Mouse (Mus musculus): Measurements from ENCODE around the gene Acad10. TPM values are rescaled to one million over a fixed set of nuclear protein-coding genes. Genes with fewer than 3 reads are reported as not detected.
"Not testable (repeated sequence)": the region's sequence is repeated elsewhere in the genome, so short reads cannot be mapped to it uniquely, and the experiment has no call there.

Acad10 gene
- polyA plus RNA-seq, 1 experiment from 2014 or later = 7.8 TPM

DNA sequence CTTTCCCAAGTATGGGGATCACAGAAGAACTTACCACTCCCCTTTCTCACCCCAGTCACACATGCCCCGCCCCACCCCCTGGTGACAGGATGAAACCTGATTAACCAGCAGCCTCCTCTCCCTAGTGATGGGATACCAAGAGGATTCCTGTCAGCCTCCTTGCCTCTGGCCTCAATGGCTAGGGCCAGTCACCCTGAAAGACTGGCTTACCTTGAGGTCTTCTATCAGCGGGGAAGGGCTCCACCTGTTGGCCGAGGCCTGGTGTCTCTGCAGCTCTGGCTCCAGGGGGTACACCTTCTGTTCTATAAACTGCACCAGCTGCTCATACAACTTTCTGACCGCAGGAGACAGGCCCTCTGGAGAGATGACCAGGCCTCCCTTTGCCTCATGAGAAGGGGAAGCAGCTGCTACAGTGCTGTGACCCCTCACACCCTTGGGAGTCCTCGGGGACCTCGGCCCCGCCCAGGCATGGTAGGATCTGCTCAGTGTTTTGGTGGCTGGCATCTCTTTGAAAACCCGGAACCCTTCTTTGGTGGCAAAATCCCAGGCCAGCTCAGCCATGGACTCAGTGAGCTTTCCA is 50.7 kb downstream of the Acad10 start:
- H3K4me3 ChIP-seq (ENCODE audit: low read length); H3K9ac ChIP-seq (ENCODE audit: low read depth, low read length); H3K36me3 ChIP-seq (ENCODE audit: control insufficient read depth, insufficient read depth, low read length); H3K27me3 ChIP-seq (replicated peaks; ENCODE audit: control insufficient read depth, insufficient read depth, low read length); H3K4me2 ChIP-seq (ENCODE audit: low read depth, low read length); H3K4me1 ChIP-seq (ENCODE audit: control insufficient read depth, insufficient read depth, low read length); H3K9me3 ChIP-seq (ENCODE audit: control insufficient read depth, low read length); ATAC-seq; H3K27ac ChIP-seq (ENCODE audit: low read length): not testable (repeated sequence)
- WGBS = 58% methylated on average over 7 of the region's 8 CpGs

DNA sequence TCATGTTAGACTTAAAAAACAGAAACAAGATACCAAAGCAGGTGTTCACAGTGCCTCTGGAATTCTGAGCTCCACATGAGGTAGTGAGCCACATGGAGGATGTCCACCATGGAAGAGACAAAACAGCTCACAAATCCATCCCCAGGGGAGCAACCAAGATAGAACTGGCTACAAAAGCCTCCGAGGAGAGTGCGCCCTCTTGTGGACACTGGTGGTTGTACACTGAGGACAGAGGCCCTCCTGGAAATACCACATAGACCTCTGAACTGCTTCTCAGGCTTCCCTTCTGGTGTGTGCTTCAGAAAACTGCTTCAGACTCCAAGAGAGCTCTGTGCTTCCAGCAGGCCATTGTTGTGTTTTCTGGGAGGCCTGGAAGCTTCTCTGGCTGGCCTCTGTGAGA is 54.2 kb downstream of the Acad10 start:
- H3K4me2 ChIP-seq (ENCODE audit: low read depth, low read length) = no peak overlapping the region
- 2% methylated on average over 2 of the region's 2 CpGs for WGBS
- no peak overlapping the region for H3K4me3 ChIP-seq (ENCODE audit: low read length)
- no peak overlapping the region for H3K9ac ChIP-seq (ENCODE audit: low read depth, low read length)
- H3K9me3 ChIP-seq (ENCODE audit: control insufficient read depth, low read length) = no peaks in the 10 kb centered on the region
- H3K27me3 ChIP-seq (replicated peaks; ENCODE audit: control insufficient read depth, insufficient read depth, low read length) = no peaks in the 10 kb centered on the region
- H3K27ac ChIP-seq (ENCODE audit: low read length) = no peak overlapping the region
- H3K36me3 ChIP-seq (ENCODE audit: control insufficient read depth, insufficient read depth, low read length) = no peaks in the 10 kb centered on the region
- H3K4me1 ChIP-seq (ENCODE audit: control insufficient read depth, insufficient read depth, low read length) = peaks cover 4% of the 10 kb centered on the region; the same call in 1 of the 2 replicates
- no peak for ATAC-seq

DNA sequence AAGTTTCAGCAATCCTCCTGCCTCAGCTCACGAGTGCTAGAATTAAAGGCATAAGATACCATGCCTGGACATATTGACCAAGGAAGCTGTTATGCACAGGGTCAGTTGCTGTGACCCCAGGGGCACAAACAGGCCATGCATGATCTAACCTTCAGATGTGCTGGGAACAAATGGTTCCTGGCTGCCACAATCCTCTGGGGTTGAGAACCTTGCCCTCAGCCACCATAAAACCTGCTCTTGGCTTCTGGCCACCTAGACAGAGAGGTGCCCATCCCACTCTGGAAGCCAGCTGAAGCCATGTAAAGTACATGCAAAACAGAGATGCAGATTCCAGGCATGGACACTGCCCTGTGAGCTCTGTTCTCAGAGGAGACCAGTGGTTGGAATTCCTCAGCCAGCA is 56.5 kb downstream of the Acad10 start:
- 68% methylated on average over 1 of the region's 1 CpGs for WGBS
- not testable (repeated sequence) for H3K9me3 ChIP-seq (ENCODE audit: control insufficient read depth, low read length); H3K27me3 ChIP-seq (replicated peaks; ENCODE audit: control insufficient read depth, insufficient read depth, low read length); H3K27ac ChIP-seq (ENCODE audit: low read length); H3K9ac ChIP-seq (ENCODE audit: low read depth, low read length); H3K36me3 ChIP-seq (ENCODE audit: control insufficient read depth, insufficient read depth, low read length); H3K4me2 ChIP-seq (ENCODE audit: low read depth, low read length); H3K4me1 ChIP-seq (ENCODE audit: control insufficient read depth, insufficient read depth, low read length); H3K4me3 ChIP-seq (ENCODE audit: low read length)
- ATAC-seq = peak; percentile 68

DNA sequence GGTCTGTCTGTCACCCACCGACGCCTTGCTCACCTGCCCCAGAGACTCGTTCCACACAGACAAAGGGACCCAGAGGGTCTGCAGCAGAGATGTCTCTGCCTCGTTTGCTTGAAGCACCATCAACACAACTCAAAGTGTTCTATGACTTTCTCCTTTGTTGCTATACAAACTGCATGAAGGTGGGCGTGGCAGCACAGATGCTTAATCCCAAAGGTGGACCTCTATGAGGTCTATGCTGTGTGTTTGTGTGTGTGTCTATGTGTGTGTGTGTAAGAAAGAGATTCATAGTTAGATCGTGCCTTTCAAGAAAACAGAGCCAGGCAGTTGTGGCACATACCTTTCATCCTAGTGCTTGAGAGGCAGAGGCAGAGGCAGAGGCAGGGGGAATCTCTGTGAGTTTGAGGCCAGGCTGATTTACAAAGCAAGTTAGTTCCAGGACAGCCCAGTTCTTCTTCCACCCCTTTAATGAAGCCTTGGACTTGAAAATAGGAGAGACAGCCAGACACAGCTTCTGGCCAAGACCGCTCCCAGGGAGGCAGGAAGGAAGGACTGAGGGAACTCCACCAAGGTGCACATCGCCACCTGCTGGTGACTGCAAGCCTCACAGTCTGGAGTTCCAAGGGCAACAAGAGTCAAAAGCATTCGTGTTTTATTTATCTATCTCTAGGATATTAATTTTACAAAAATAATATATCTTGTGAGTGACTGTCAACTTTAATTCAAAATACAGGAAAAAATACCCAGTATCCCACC is 58.6 kb downstream of the Acad10 start:
- Histone ChIP-seq H3K9ac (ENCODE audit: low read depth, low read length) (peak overlapping the region; percentile 31; the same call in 1 of the 2 replicates), H3K27me3 (replicated peaks; ENCODE audit: control insufficient read depth, insufficient read depth, low read length) (no peaks in the 10 kb centered on the region), H3K9me3 (ENCODE audit: control insufficient read depth, low read length) (no peaks in the 10 kb centered on the region), H3K4me1 (ENCODE audit: control insufficient read depth, insufficient read depth, low read length) (peaks cover 4% of the 10 kb centered on the region; the same call in 1 of the 2 replicates), H3K27ac (ENCODE audit: low read length) (no peak overlapping the region), H3K4me3 (ENCODE audit: low read length) (no peak overlapping the region), H3K4me2 (ENCODE audit: low read depth, low read length) (no peak overlapping the region), H3K36me3 (ENCODE audit: control insufficient read depth, insufficient read depth, low read length) (no peaks in the 10 kb centered on the region)
- ATAC-seq = peak; percentile 59
- 29% methylated on average over 9 of the region's 9 CpGs for WGBS

DNA sequence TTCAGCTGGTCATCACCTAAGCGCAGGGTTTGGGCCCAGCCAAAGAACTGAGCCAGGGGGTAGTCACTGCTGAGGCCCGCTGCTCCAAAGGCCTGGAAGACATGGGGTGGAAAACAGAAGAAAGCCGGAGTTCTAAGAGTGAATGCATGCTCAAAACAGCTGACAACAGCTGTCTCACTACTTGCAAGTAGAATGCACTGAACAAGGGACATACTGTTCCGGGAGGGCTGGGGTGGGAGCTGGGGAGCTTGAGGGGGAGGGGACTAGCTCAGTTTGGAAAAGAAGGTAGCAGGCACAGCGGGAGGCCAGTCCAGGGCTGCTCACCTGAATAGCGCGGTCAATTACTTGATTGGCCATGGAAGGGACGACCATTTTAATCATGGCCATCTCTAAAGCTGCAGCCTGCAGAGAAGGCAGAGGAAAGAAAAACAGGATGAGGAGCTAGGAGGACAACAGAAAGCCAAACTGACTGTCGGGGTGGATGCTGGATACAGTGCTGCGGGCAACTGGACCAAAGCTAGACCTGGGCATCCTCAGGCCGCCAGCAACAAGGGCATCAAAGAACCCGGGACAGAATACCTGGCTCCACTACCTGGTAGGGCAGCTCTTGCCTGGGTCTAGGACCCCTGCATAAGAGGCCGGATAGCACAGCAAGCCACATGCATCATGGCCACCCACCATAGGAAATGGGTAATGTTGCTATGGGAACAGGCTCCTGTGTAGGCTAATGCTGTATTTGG is 61.3 kb downstream of the Acad10 start:
- no peaks in the 10 kb centered on the region for H3K9me3 ChIP-seq (ENCODE audit: control insufficient read depth, low read length)
- peak overlapping the region; percentile 25; the same call in 1 of the 2 replicates for H3K9ac ChIP-seq (ENCODE audit: low read depth, low read length)
- H3K27ac ChIP-seq (ENCODE audit: low read length) = peak overlapping the region; percentile 55; the same call in 1 of the 2 replicates
- H3K4me3 ChIP-seq (ENCODE audit: low read length) = no peak overlapping the region
- no peaks in the 10 kb centered on the region for H3K36me3 ChIP-seq (ENCODE audit: control insufficient read depth, insufficient read depth, low read length)
- 0 out of 2 replicates have a peak, but pooled peaks have one; percentile 9 for ATAC-seq
- H3K4me1 ChIP-seq (ENCODE audit: control insufficient read depth, insufficient read depth, low read length) = peaks cover 21% of the 10 kb centered on the region
- H3K27me3 ChIP-seq (replicated peaks; ENCODE audit: control insufficient read depth, insufficient read depth, low read length) = no peaks in the 10 kb centered on the region
- H3K4me2 ChIP-seq (ENCODE audit: low read depth, low read length) = no peak overlapping the region
- WGBS = 64% methylated on average over 13 of the region's 13 CpGs

DNA sequence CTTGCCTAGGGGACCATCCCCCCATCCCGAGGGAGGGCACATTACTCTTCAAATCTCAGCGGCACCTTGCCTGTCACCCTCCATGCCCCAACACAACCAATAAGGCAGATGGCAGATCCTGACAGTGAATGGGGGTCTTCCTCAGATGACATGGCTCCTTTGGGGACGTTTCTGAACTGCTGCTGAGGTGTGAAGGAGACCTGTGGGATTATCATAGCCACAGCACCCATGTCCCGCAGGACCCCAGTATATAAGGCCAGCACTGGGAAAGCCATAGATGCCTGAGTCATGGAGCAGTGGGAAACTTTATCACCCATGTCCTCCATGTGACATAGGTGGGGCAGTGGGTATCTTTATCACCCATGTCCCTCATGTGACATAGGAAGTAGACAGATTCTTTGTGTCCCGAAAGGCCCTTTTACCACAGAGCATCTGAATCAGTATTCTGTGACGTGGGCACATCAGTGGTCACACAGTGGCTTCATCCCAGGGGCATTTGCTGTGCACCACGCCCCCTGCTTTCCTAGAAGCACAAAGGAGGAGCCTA is 62.2 kb downstream of the Acad10 start:
- H3K9me3 ChIP-seq (ENCODE audit: control insufficient read depth, low read length) = no peaks in the 10 kb centered on the region
- 78% methylated on average over 7 of the region's 7 CpGs for WGBS
- H3K4me2 ChIP-seq (ENCODE audit: low read depth, low read length) = no peak overlapping the region
- H3K4me1 ChIP-seq (ENCODE audit: control insufficient read depth, insufficient read depth, low read length) = peaks cover 24% of the 10 kb centered on the region
- H3K9ac ChIP-seq (ENCODE audit: low read depth, low read length) = peak overlapping the region; percentile 25; the same call in 1 of the 2 replicates
- no peaks in the 10 kb centered on the region for H3K36me3 ChIP-seq (ENCODE audit: control insufficient read depth, insufficient read depth, low read length)
- H3K4me3 ChIP-seq (ENCODE audit: low read length) = no peak overlapping the region
- peak overlapping the region; percentile 55; the same call in 1 of the 2 replicates for H3K27ac ChIP-seq (ENCODE audit: low read length)
- H3K27me3 ChIP-seq (replicated peaks; ENCODE audit: control insufficient read depth, insufficient read depth, low read length) = no peaks in the 10 kb centered on the region
- ATAC-seq = no peak

DNA sequence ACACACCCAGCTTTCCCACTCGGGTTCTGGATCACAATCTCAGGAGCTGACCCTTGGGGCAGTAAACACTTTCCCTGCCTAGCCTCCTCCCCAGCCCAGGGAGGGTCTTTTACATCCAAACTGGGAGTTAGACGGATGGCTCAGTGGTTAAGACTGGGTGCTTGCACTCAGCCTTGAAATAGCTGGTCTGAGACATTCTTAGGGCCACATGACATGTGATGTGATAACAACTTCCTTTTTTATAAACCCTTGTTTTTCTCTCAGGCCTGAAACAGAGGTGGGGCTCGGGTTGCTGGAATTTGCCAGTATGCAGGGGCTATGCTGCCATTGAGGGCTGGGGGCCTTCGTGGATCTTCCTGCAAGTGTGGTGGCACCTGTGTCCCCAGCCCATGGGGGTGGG is 63.0 kb downstream of the Acad10 start:
- Histone ChIP-seq H3K36me3 (ENCODE audit: control insufficient read depth, insufficient read depth, low read length) (no peaks in the 10 kb centered on the region), H3K4me1 (ENCODE audit: control insufficient read depth, insufficient read depth, low read length) (peaks cover 24% of the 10 kb centered on the region), H3K4me2 (ENCODE audit: low read depth, low read length) (no peak overlapping the region), H3K27me3 (replicated peaks; ENCODE audit: control insufficient read depth, insufficient read depth, low read length) (no peaks in the 10 kb centered on the region), H3K27ac (ENCODE audit: low read length) (no peak overlapping the region), H3K9ac (ENCODE audit: low read depth, low read length) (no peak overlapping the region), H3K9me3 (ENCODE audit: control insufficient read depth, low read length) (no peaks in the 10 kb centered on the region), H3K4me3 (ENCODE audit: low read length) (no peak overlapping the region)
- ATAC-seq = no peak
- WGBS = 73% methylated on average over 4 of the region's 4 CpGs

DNA sequence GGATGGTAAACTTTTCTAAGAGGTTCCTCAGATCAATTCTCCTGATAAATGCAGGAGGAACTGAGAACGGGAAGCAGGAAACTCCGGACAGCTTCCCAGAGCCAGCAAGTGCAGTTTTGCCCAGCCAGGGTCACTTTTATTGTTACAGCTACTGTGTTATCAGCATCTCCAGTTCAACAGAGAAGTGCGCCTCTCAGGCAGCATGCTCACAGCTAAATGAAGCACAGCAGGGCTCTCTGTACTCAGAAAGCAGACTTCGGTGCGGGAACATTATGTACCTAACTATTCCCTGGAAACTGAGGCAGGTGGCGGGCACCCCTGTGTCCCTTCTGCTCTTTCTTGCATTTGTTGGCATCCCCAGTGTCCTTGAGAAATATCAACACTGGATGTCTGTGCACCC is 64.1 kb downstream of the Acad10 start:
- H3K36me3 ChIP-seq (ENCODE audit: control insufficient read depth, insufficient read depth, low read length) = no peaks in the 10 kb centered on the region

DNA sequence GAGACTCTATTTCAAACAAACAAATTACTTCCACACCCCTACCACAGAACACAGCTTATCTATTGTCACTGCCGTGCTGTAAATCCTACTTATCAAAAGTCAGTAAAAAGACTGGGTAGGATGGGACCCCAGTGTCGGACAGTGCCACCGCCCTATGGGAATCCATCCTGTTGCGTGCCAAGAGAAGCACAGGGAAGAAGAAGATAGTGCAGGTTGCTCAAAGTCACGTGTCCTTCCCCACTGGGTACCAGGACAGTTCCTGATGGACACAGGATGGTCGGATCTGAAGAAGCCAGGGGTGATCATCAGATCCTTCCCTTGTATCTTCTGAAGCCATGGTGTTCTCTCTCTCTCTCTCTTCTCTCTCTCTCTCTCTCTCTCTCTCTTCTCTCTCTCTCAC is 64.6 kb downstream of the Acad10 start:
- Histone ChIP-seq H3K9ac (ENCODE audit: low read depth, low read length) (no peak overlapping the region), H3K4me3 (ENCODE audit: low read length) (no peak overlapping the region), H3K27ac (ENCODE audit: low read length) (no peak overlapping the region), H3K4me2 (ENCODE audit: low read depth, low read length) (no peak overlapping the region), H3K9me3 (ENCODE audit: control insufficient read depth, low read length) (no peaks in the 10 kb centered on the region), H3K4me1 (ENCODE audit: control insufficient read depth, insufficient read depth, low read length) (peaks cover 27% of the 10 kb centered on the region), H3K36me3 (ENCODE audit: control insufficient read depth, insufficient read depth, low read length) (no peaks in the 10 kb centered on the region), H3K27me3 (replicated peaks; ENCODE audit: control insufficient read depth, insufficient read depth, low read length) (no peaks in the 10 kb centered on the region)
- WGBS = 55% methylated on average over 6 of the region's 6 CpGs
- no peak for ATAC-seq

More for the DNA sequence above, 64.1 kb downstream of the Acad10 start:
- no peaks in the 10 kb centered on the region for H3K9me3 ChIP-seq (ENCODE audit: control insufficient read depth, low read length)
- H3K4me1 ChIP-seq (ENCODE audit: control insufficient read depth, insufficient read depth, low read length) = peaks cover 26% of the 10 kb centered on the region
- ATAC-seq = no peak
- no peak overlapping the region for H3K27ac ChIP-seq (ENCODE audit: low read length)
- H3K27me3 ChIP-seq (replicated peaks; ENCODE audit: control insufficient read depth, insufficient read depth, low read length) = no peaks in the 10 kb centered on the region
- H3K4me2 ChIP-seq (ENCODE audit: low read depth, low read length) = no peak overlapping the region
- H3K4me3 ChIP-seq (ENCODE audit: low read length) = no peak overlapping the region
- 60% methylated on average over 6 of the region's 6 CpGs for WGBS
- H3K9ac ChIP-seq (ENCODE audit: low read depth, low read length) = no peak overlapping the region
